Mouse (Mus musculus) E14TG2a.4 (cell line): ENCODE results near the gene Morn1.
A peak's percentile ranks its signal among the peaks of the same experiment; 100 is the strongest.

Experiments used
- H3K27me3 ChIP-seq: 2 replicates; pipeline ENCODE4 v1.6.1; 2014; ENCODE audit warnings: low read length, control low read depth; ENCODE audit not compliant: insufficient read depth
- H3K36me3 ChIP-seq: 2 replicates; pipeline ENCODE4 v1.6.1; 2014; ENCODE audit warnings: low read length, control low read depth; ENCODE audit not compliant: insufficient read depth
- H3K4me1 ChIP-seq: replicated peaks from 2 replicates; pipeline ENCODE4 v1.6.1; 2014; ENCODE audit warnings: low read depth, low read length, control low read depth
- H3K4me3 ChIP-seq: replicated peaks from 2 replicates; pipeline ENCODE4 v1.5.1; 2014; ENCODE audit warnings: mild to moderate bottlenecking, low read length
- H3K9me3 ChIP-seq: 2 replicates; pipeline ENCODE4 v1.6.1; 2014; ENCODE audit warnings: low read length, control low read depth
- CTCF ChIP-seq: conservative IDR thresholded peaks from 2 replicates; pipeline ENCODE4 v1.5.1; 2014; ENCODE audit warnings: low read length
- NANOG ChIP-seq: IDR thresholded peaks from 2 replicates; pipeline ENCODE4 v1.6.1; 2014; ENCODE audit warnings: borderline replicate concordance, low read length, mixed read lengths
- POU5F1 ChIP-seq: IDR thresholded peaks from 2 replicates; pipeline ENCODE4 v1.6.1; 2014; ENCODE audit warnings: low read length, borderline replicate concordance

Gene Morn1

GRCm38 (mm10) chr4:155151845-155152244, 65.5 kb downstream of the Morn1 start:
- Histone ChIP-seq H3K27me3 (peaks cover 31% of the 10 kb centered on the region), H3K36me3 (peaks cover 39% of the 10 kb centered on the region), H3K9me3 (no peaks in the 10 kb centered on the region), H3K4me3 (0 out of 2 replicates have a peak overlapping the region, but pooled peaks have one; percentile 21), H3K4me1 (peaks cover 82% of the 10 kb centered on the region)
- no peak for TF ChIP-seq CTCF
- TF ChIP-seq NANOG: no peak
- no peak for TF ChIP-seq POU5F1

GRCm38 (mm10) chr4:155152476-155152875, 66.1 kb downstream of the Morn1 start:
- Histone ChIP-seq H3K9me3 (no peaks in the 10 kb centered on the region), H3K4me3 (no peak overlapping the region), H3K36me3 (peaks cover 46% of the 10 kb centered on the region), H3K4me1 (peaks cover 88% of the 10 kb centered on the region), H3K27me3 (peaks cover 31% of the 10 kb centered on the region)
- TF ChIP-seq NANOG: no peak
- TF ChIP-seq CTCF: no peak
- no peak for TF ChIP-seq POU5F1

- no peak for TF ChIP-seq CTCF
- TF ChIP-seq NANOG: no peak
- TF ChIP-seq POU5F1: no peak
- Histone ChIP-seq H3K4me1 (peaks cover 95% of the 10 kb centered on the region), H3K9me3 (no peaks in the 10 kb centered on the region), H3K36me3 (peaks cover 56% of the 10 kb centered on the region), H3K4me3 (no peak overlapping the region), H3K27me3 (peaks cover 31% of the 10 kb centered on the region)
Observed at GRCm38 (mm10) chr4:155153389-155154072, 67.2 kb downstream of the Morn1 start.

- Histone ChIP-seq H3K27me3 (peaks cover 17% of the 10 kb centered on the region), H3K4me1 (peaks cover 95% of the 10 kb centered on the region), H3K4me3 (peak overlapping the region; percentile 48), H3K36me3 (peaks cover 71% of the 10 kb centered on the region), H3K9me3 (no peaks in the 10 kb centered on the region)
- no peak for TF ChIP-seq NANOG
- no peak for TF ChIP-seq CTCF
- TF ChIP-seq POU5F1: no peak
Observed at GRCm38 (mm10) chr4:155154986-155155385, 68.6 kb downstream of the Morn1 start.

GRCm38 (mm10) chr4:155156734-155157133, 70.4 kb downstream of the Morn1 start:
- Histone ChIP-seq H3K9me3 (no peaks in the 10 kb centered on the region), H3K27me3 (0 out of 2 replicates have a peak, but pooled peaks cover 5% of the 10 kb centered on the region), H3K36me3 (peaks cover 77% of the 10 kb centered on the region), H3K4me1 (peaks cover 98% of the 10 kb centered on the region), H3K4me3 (peak overlapping the region; percentile 61)
- no peak for TF ChIP-seq NANOG
- TF ChIP-seq POU5F1: no peak
- no peak for TF ChIP-seq CTCF

GRCm38 (mm10) chr4:155157871-155158542, 71.6 kb downstream of the Morn1 start:
- no peaks in the 10 kb centered on the region for H3K9me3 ChIP-seq
- peaks cover 98% of the 10 kb centered on the region for H3K4me1 ChIP-seq
- peaks cover 76% of the 10 kb centered on the region for H3K36me3 ChIP-seq
- no peaks in the 10 kb centered on the region for H3K27me3 ChIP-seq
- no peak for TF ChIP-seq NANOG
- peak overlapping the region; percentile 61 for H3K4me3 ChIP-seq

- Histone ChIP-seq H3K27me3 (no peaks in the 10 kb centered on the region), H3K36me3 (peaks cover 73% of the 10 kb centered on the region), H3K9me3 (no peaks in the 10 kb centered on the region), H3K4me3 (peak overlapping the region; percentile 61; the same call in 1 of the 2 replicates), H3K4me1 (peaks cover 99% of the 10 kb centered on the region)
- TF ChIP-seq CTCF (no peak), NANOG (no peak), POU5F1 (no peak)
Observed at GRCm38 (mm10) chr4:155158543-155158917, 72.2 kb downstream of the Morn1 start.

- peak overlapping the region; percentile 64 for H3K4me3 ChIP-seq
- peaks cover 56% of the 10 kb centered on the region for H3K36me3 ChIP-seq
- TF ChIP-seq POU5F1: no peak
- TF ChIP-seq NANOG: no peak
- TF ChIP-seq CTCF: no peak
- peaks cover 99% of the 10 kb centered on the region for H3K4me1 ChIP-seq
- no peaks in the 10 kb centered on the region for H3K27me3 ChIP-seq
- no peaks in the 10 kb centered on the region for H3K9me3 ChIP-seq
Observed at GRCm38 (mm10) chr4:155162433-155163319, 76.3 kb downstream of the Morn1 start.
